Mouse (Mus musculus): ENCODE measurements around the gene C130074G19Rik. TPM values are rescaled to one million over a fixed set of nuclear protein-coding genes. Genes with fewer than 3 reads are reported as not detected.

The C130074G19Rik gene
- polyA plus RNA-seq (2015; fragmentation: Nextera tagmentation; extraction: Ambion mirVana): 0.84 and 1.2 TPM in 2 replicates

DNA sequence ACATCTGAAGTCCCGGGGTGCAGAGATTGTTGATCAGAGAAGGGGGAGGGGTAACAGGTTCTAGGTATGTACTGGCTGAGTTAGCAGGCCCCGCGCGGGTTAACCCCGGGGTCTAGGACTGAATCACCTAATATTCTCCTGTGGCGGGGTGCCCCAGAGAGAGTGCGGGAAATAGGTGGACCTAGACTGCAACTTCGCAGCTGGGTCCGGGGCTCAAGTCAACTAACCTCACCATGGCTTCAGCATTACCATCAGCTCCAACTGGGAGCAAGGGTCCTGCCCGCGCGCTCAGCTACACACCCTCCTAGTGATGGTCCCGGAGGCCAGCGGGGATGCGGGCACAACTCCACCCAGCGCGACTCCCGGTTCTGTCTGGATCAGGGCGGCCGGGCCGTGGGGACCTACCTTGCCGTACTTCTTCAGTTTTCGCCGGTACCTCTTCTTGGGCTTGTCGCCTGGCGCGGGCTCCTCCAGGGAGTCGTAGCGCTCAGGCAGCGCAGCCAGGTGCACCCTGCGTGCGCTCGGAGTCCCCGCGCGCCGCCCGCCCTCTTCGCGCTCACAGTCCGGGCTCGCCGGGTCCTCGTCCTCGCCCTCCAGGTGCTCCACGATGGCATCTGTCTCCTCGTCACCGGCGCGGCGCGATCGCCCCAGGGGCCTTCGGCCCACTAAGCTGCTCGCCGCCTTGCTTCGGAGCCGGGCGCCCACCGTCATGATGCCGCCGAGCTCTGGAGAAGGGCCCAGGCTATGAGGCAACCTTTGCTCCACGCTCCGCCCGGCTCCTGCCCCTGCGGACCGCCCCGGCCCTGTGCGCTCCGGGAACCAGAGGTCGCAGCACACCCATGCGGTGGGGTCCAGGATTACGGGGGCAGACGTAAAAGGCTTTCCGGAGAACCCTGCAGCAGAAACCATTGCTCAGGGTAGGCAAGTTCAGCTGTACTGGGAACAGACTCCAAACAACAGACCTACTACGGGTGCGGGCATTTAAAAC is at the start of gene C130074G19Rik:
C130074G19Rik (minus strand) TSS at position 938 of the 988 bp plus-strand sequence.
- peak within 1 kb of the TSS; percentile 57 for H3K4me2 ChIP-seq
- H3K9ac ChIP-seq: peak within 1 kb of the TSS; percentile 1; the same call in 1 of the 2 replicates
- peak; percentile 65; the same call in 1 of the 2 replicates for ATAC-seq (replicated peaks)
- peak within 1 kb of the TSS; percentile 35 for H3K4me3 ChIP-seq
- peaks cover 8% of the 10 kb centered on the region for H3K4me1 ChIP-seq
- H3K36me3 ChIP-seq (replicated peaks): no peaks in the 10 kb centered on the region
- 4% methylated on average over 77 of the region's 77 CpGs for WGBS
- H3K9me3 ChIP-seq: no peaks in the 10 kb centered on the region
- no peak within 1 kb of the TSS for H3K27ac ChIP-seq
- H3K27me3 ChIP-seq (replicated peaks): peaks cover 32% of the 10 kb centered on the region

DNA sequence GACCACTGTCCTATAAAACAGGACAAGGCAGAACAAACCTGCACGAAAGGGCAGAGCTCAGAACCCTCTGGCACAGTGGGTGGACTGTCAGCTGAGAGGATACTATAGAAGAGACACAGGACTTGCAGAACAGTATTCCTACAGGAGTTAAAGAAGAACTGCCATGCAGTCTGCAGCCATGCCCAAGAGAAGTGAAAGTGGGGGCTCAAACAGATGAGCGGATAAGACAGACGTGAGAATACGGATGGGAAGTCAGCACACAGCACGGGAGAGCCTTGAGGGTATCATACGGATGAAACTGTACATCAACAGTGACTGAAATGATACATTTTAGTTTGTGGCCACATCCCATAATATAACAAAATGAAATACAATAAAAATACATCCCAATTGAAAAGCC is 48.1 kb upstream of the C130074G19Rik start:
- no peak for ATAC-seq (replicated peaks)
- no peaks in the 10 kb centered on the region for H3K4me1 ChIP-seq

DNA sequence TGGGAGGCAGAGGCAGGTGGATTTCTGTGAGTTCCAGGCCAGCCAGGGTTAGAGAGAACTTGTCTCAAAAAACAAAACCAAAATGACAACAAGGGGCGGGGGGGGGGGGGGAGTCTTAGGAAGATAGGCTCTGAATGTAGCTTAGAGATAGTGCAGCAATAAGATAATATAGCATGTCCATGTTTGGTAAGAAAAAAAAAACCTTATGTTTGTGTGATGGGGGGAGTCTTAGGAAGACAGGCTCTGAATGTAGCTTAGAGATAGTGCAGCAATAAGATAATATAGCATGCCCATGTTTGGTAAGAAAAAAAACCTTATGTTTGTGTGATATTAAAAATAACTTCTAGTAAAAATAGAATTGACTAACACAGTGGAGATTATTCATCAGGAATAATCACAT is 45.4 kb upstream of the C130074G19Rik start:
- Histone ChIP-seq H3K9me3 (no peaks in the 10 kb centered on the region), H3K27ac (no peak overlapping the region), H3K27me3 (replicated peaks) (no peaks in the 10 kb centered on the region), H3K9ac (no peak overlapping the region), H3K4me2 (no peak overlapping the region), H3K4me1 (no peaks in the 10 kb centered on the region), H3K36me3 (replicated peaks) (peaks cover 11% of the 10 kb centered on the region; the same call in 1 of the 2 replicates), H3K4me3 (no peak overlapping the region)
- 59% methylated on average over 1 of the region's 1 CpGs for WGBS
- ATAC-seq (replicated peaks): no peak

More for the DNA sequence above, 48.1 kb upstream of the C130074G19Rik start:
- Histone ChIP-seq H3K36me3 (replicated peaks) (peaks cover 11% of the 10 kb centered on the region; the same call in 1 of the 2 replicates), H3K4me2 (no peak overlapping the region), H3K27ac (no peak overlapping the region), H3K4me3 (no peak overlapping the region), H3K9me3 (no peaks in the 10 kb centered on the region), H3K9ac (no peak overlapping the region), H3K27me3 (replicated peaks) (no peaks in the 10 kb centered on the region)
- WGBS: 90% methylated on average over 6 of the region's 6 CpGs

DNA sequence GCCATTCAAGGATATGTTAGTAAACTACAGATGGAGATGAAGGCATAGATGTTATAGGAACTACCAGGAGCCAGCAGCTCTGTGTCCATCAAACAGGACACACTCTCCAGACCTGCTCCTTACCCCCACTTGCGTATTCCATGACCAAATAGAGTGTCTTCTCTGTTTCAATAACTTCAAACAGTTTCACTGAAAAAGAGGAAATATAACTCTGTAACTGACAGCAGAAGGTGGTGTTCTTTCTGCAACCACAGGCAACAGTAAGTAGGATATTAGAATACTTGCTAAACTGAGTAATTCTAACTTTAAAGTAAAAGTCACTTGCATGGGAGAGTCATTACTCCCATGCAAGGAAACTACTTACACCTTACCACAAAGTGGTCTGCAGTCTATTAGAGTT is 44.9 kb upstream of the C130074G19Rik start:
- peaks cover 11% of the 10 kb centered on the region; the same call in 1 of the 2 replicates for H3K36me3 ChIP-seq (replicated peaks)

DNA sequence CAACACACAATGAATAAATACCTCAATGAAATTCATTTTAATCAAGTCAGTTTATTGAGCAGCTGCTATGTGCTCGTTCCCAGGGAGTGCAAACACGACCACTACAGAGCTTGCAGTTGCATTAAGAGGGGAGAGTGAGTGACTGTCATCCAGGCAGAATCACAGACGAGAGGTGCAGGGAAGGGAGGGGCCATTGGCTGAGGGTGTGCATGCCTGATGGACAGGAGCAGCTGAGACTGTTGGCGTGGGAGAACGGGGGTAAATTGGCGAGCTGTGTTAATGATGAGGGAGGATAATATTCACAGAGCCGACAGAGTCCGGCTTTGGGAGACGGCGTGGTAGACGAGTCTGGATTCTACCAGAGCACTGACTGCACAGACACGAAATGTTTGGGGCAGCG is 39.8 kb upstream of the C130074G19Rik start:
- 88% methylated on average over 13 of the region's 13 CpGs for WGBS
- H3K4me2 ChIP-seq: no peak overlapping the region
- H3K27me3 ChIP-seq (replicated peaks): no peaks in the 10 kb centered on the region
- no peaks in the 10 kb centered on the region for H3K4me1 ChIP-seq
- no peak overlapping the region for H3K4me3 ChIP-seq
- no peak overlapping the region for H3K9ac ChIP-seq
- H3K9me3 ChIP-seq: no peaks in the 10 kb centered on the region
- ATAC-seq (replicated peaks): no peak
- peaks cover 17% of the 10 kb centered on the region for H3K36me3 ChIP-seq (replicated peaks)
- no peak overlapping the region for H3K27ac ChIP-seq

More for the DNA sequence above, 44.9 kb upstream of the C130074G19Rik start:
- Histone ChIP-seq H3K9ac (no peak overlapping the region), H3K4me3 (no peak overlapping the region), H3K9me3 (no peaks in the 10 kb centered on the region), H3K27me3 (replicated peaks) (no peaks in the 10 kb centered on the region), H3K27ac (no peak overlapping the region), H3K4me2 (no peak overlapping the region), H3K4me1 (no peaks in the 10 kb centered on the region)
- WGBS: 95% methylated on average over 1 of the region's 1 CpGs
- ATAC-seq (replicated peaks): no peak

DNA sequence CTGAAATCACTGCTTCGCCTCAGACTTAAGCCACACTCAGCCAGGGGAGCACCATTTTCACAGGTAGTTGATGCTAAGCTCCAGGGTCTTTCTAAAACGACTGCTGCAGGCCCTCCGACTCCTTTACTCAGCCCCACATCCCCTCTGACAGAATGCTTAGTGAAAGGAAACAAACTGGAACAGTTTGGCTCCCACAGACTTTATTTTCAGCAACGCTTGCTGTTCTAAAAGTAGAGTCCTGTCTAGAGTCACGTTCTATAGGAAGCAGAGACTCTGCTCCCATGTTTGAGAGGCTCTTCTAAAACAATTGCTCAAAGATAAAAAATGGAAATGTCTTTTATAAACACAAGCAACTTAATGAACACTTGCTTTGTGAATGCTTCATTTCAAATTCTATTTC is 37.0 kb upstream of the C130074G19Rik start:
- Histone ChIP-seq H3K27ac (no peak overlapping the region), H3K4me2 (no peak overlapping the region), H3K27me3 (replicated peaks) (no peaks in the 10 kb centered on the region), H3K9me3 (no peaks in the 10 kb centered on the region), H3K9ac (no peak overlapping the region), H3K4me1 (no peaks in the 10 kb centered on the region), H3K4me3 (no peak overlapping the region), H3K36me3 (replicated peaks) (peaks cover 17% of the 10 kb centered on the region)
- WGBS: 85% methylated on average over 5 of the region's 5 CpGs
- no peak for ATAC-seq (replicated peaks)

DNA sequence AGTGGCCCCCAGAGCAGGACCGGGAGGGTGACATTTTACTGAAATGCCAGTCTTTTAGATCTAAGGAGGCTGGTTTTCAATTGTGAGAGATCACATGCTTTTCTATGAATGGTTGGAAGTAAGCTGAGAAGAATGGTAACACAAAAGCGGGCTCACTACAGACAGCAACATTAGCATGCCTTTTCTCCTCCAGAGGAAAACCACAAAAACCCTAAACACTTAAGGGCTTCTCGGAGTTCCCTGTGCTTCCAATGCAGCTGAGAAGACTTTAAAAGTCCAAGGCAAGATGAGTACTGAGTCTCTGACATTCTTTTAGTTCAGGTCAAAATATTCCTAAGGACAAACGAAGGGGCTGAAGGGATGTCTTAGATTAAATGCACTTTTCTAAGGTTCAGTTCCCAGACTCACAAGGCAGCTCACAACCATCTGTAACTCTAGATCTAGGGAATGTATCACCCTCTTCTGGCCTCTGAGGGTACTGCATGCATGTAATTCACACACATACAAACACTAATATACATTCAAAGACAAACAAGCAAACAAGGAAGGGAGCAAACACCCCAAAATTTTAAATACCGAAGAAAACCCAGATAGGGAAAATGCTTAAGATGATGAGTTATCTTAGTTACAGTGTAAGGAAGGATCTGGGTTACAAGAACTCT is 35.3 kb upstream of the C130074G19Rik start:
- no peak overlapping the region for H3K4me2 ChIP-seq
- H3K9me3 ChIP-seq: no peaks in the 10 kb centered on the region
- H3K36me3 ChIP-seq (replicated peaks): peaks cover 20% of the 10 kb centered on the region
- H3K27me3 ChIP-seq (replicated peaks): no peaks in the 10 kb centered on the region
- 64% methylated on average over 5 of the region's 5 CpGs for WGBS
- no peak overlapping the region for H3K9ac ChIP-seq
- H3K27ac ChIP-seq: no peak overlapping the region
- no peaks in the 10 kb centered on the region for H3K4me1 ChIP-seq
- no peak overlapping the region for H3K4me3 ChIP-seq
- no peak for ATAC-seq (replicated peaks)

DNA sequence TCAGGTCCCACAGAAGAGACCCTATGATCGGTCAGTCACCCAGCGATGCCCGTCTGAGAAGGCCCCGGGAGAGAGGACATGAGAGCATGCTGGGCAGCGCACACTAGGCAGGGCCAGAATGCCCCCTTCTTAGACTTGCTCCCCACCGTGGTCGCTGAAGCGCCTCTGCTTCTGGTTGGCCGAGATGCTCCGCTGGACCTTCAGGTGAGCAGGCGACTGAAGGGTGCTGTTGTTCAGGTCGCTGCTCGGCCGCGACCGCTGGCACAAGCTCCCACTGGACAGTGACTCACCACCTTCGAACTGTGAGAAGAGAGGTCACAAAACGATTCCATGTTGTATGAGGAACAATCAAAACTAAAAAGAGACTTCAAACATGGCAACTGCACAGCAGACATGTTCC is 29.3 kb upstream of the C130074G19Rik start:
- H3K27me3 ChIP-seq (replicated peaks): no peaks in the 10 kb centered on the region
- H3K9ac ChIP-seq: no peak overlapping the region
- H3K36me3 ChIP-seq (replicated peaks): peaks cover 31% of the 10 kb centered on the region
- H3K4me1 ChIP-seq: no peaks in the 10 kb centered on the region
- no peak overlapping the region for H3K27ac ChIP-seq
- no peak overlapping the region for H3K4me2 ChIP-seq
- H3K4me3 ChIP-seq: no peak overlapping the region
- no peak for ATAC-seq (replicated peaks)
- WGBS: 93% methylated on average over 18 of the region's 18 CpGs
- H3K9me3 ChIP-seq: no peaks in the 10 kb centered on the region

DNA sequence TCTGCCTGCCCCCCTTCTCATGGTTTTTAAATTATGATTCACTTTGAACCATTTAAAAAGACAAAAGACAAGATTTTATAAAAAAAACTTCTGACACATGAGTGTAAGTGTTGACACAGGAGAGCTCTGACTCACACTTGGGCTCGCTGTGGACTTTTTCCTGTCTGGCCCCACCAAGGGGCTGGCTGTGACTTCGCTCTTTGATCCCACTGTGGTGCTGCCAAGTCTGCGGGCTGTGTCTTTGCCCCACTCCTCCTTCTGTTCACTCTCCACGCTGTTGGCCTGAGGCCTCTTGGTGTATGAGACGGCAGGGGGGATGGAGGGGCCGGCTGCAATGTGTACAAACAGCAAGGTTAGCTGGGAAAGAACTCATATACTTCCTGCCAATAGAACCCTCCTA is 28.8 kb upstream of the C130074G19Rik start:
- Histone ChIP-seq H3K4me1 (no peaks in the 10 kb centered on the region), H3K27ac (no peak overlapping the region), H3K9ac (no peak overlapping the region), H3K27me3 (replicated peaks) (no peaks in the 10 kb centered on the region), H3K36me3 (replicated peaks) (peaks cover 35% of the 10 kb centered on the region), H3K4me3 (no peak overlapping the region), H3K4me2 (no peak overlapping the region), H3K9me3 (no peaks in the 10 kb centered on the region)
- no peak for ATAC-seq (replicated peaks)
- WGBS: 82% methylated on average over 6 of the region's 6 CpGs

DNA sequence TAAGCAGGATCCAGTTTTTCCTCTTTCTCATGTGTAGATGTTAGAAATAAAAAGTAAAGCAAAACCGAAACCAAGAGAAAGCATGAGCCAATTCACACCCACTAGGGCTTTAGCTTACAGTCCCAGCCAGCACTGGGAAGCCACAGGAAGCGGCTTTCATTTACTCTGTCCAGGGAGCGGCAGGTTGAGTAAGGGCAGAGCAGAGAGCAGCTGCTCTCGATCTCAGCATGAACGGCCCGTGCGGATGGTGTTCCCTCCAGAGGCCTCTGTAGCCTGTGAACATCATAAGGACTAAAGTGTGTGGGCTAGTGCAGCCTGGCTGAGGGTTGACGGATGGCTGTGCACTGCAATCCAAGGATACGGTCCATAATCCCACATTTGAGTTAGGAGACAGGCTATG is 25.5 kb upstream of the C130074G19Rik start:
- no peak for ATAC-seq (replicated peaks)
- Histone ChIP-seq H3K27me3 (replicated peaks) (no peaks in the 10 kb centered on the region), H3K9ac (no peak overlapping the region), H3K4me2 (no peak overlapping the region), H3K27ac (no peak overlapping the region), H3K4me1 (peaks cover 15% of the 10 kb centered on the region), H3K36me3 (replicated peaks) (peaks cover 44% of the 10 kb centered on the region), H3K9me3 (no peaks in the 10 kb centered on the region), H3K4me3 (no peak overlapping the region)
- WGBS: 69% methylated on average over 9 of the region's 9 CpGs

DNA sequence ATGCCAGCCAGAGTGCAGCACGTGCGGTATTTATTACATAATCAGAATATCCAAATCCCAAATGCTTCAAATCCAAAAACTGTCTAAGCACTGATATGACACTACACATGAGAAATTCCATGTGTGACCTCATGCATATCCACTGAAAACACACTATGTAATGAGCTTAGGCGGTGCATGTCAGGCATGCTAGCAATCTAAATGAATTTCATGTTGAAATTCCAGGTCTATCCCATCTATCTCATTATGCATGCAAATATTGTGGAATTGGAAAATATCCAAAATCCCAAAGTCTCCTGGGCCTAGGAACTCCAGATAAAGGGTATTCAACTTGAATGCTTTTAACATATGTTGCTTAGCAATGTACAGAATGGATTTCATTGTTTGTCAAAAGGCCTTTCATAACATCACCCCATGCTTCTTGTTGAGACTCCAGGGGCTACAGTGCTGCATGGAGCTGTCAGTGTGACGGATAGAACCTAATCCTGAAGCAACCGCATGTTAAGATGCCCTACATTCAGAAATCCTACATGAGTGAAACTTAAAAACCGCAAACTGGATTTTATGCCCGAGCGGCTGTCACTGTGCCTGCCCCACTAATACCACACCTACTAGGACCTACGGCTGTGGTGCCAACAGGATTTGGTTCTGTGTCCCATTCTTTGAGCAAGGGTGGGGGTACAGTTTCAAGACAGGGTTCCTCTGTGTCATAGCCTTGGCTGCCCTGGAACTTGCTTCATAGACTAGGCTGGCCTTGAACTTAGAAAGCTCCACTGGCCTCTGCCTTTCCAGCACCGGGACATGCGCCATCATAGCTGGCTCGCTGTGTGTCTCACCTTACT is 23.1 kb upstream of the C130074G19Rik start:
- no peak overlapping the region for H3K4me3 ChIP-seq
- no peaks in the 10 kb centered on the region for H3K9me3 ChIP-seq
- peaks cover 15% of the 10 kb centered on the region for H3K4me1 ChIP-seq
- no peak overlapping the region for H3K4me2 ChIP-seq
- peak overlapping the region; percentile 49 for H3K27ac ChIP-seq
- ATAC-seq (replicated peaks): peak; percentile 80
- H3K36me3 ChIP-seq (replicated peaks): peaks cover 47% of the 10 kb centered on the region
- H3K9ac ChIP-seq: no peak overlapping the region
- no peaks in the 10 kb centered on the region for H3K27me3 ChIP-seq (replicated peaks)
- WGBS: 47% methylated on average over 12 of the region's 12 CpGs
